Mouse (Mus musculus) small intestine, adult 2 months (tissue): ENCODE data around the gene Olfr1330. TPM values are rescaled to one million over a fixed set of nuclear protein-coding genes. Genes with fewer than 3 reads are reported as not detected.

Experiments used
- H3K27ac ChIP-seq: fragments of 200-500 bp; 2 replicates; pipeline ENCODE4 v1.5.1; 2012; ENCODE audit warnings: low read depth, low read length, control low read depth, inconsistent platforms; ENCODE audit not compliant: insufficient read depth
- H3K27me3 ChIP-seq: fragments of 200-500 bp; 2 replicates; pipeline ENCODE4 v1.6.1; 2012; ENCODE audit warnings: mild to moderate bottlenecking, moderate library complexity, low read length, inconsistent platforms; ENCODE audit not compliant: control insufficient read depth, insufficient read depth
- H3K36me3 ChIP-seq: fragments of 200-500 bp; 2 replicates; pipeline ENCODE4 v1.6.1; 2012; ENCODE audit warnings: mild to moderate bottlenecking, low read length, control low read depth, inconsistent platforms; ENCODE audit not compliant: control insufficient read depth, insufficient read depth
- H3K4me1 ChIP-seq: fragments of 200-500 bp; 2 replicates; pipeline ENCODE4 v1.6.1; 2012; ENCODE audit warnings: low read length, inconsistent platforms, mixed read lengths; ENCODE audit not compliant: control insufficient read depth, insufficient read depth, insufficient read length
- H3K4me3 ChIP-seq: fragments of 200-500 bp; 2 replicates; pipeline ENCODE4 v1.5.1; 2012; ENCODE audit warnings: low read depth, mild to moderate bottlenecking, control low read depth, inconsistent platforms, low read length, moderate library complexity
- CTCF ChIP-seq: fragments of 200-500 bp; IDR thresholded peaks from 2 replicates; pipeline ENCODE4 v1.5.1; 2012; ENCODE audit warnings: low read depth, mild to moderate bottlenecking, control low read depth, inconsistent platforms, low read length, moderate library complexity, mixed read lengths; ENCODE audit not compliant: insufficient replicate concordance, insufficient read length; ENCODE audit errors: extremely low read depth
- POLR2A ChIP-seq: fragments of 200-500 bp; IDR thresholded peaks from 2 replicates; pipeline ENCODE4 v1.6.1; 2012; ENCODE audit warnings: low read depth, mild to moderate bottlenecking, control low read depth, inconsistent platforms, low read length, moderate library complexity
- WGBS: fragments of 180-500 bp; shearing (Covaris S2); methylation state at CpG from one replicate; pipeline ENCODE4 v1.1.7; 2018; 5-methylcytosine and 5-hydroxymethylcytosine counted together
- polyA plus RNA-seq: library from polyadenylated mRNA; depleted of rRNA; stranded (reverse); fragments of >200 nt; gene quantifications from 2 replicates; pipeline ENCODE4 v1.2.3, GENCODE M21; 2012; rRNA removed

The Olfr1330 gene
- polyA plus RNA-seq, 1 experiment: not detected

GRCm38 (mm10) chr4:118938512-118938911, 50.1 kb downstream of the Olfr1330 start, which contains the start of gene Olfr1328:
Olfr1328 (minus strand) TSS chr4:118938612.
- Histone ChIP-seq H3K4me1 (no peaks in the 10 kb centered on the region), H3K27ac (no peak within 1 kb of the TSS), H3K4me3 (no peak within 1 kb of the TSS), H3K27me3 (no peaks in the 10 kb centered on the region), H3K36me3 (no peaks in the 10 kb centered on the region)
- WGBS: 59% methylated on average over 2 of the region's 2 CpGs
- TF ChIP-seq POLR2A: no peak
- TF ChIP-seq CTCF: no peak

Other genes with a start within 250 kb of the Olfr1330 start
- gene Olfr62, start 229.6 kb upstream of the Olfr1330 start, polyA plus RNA-seq: not detected in 2 replicates
- 0.24 TPM in 1 of 2 replicates, not detected in the other for gene Olfr1342, start 195.8 kb upstream of the Olfr1330 start, polyA plus RNA-seq
- not detected in 2 replicates for gene Olfr1341, start 185.1 kb upstream of the Olfr1330 start, polyA plus RNA-seq
- gene Olfr1340, start 168.5 kb upstream of the Olfr1330 start, polyA plus RNA-seq: not detected in 2 replicates
- not detected in 2 replicates for gene Olfr1339, start 156.4 kb upstream of the Olfr1330 start, polyA plus RNA-seq
- not detected in 2 replicates for gene Olfr1338, start 129.9 kb upstream of the Olfr1330 start, polyA plus RNA-seq
- gene Olfr1337, start 106.0 kb upstream of the Olfr1330 start, polyA plus RNA-seq: not detected in 2 replicates
- gene Olfr1335, start 78.7 kb upstream of the Olfr1330 start, polyA plus RNA-seq: not detected in 2 replicates
- gene Olfr1333, start 52.3 kb upstream of the Olfr1330 start, polyA plus RNA-seq: not detected in 2 replicates
- not detected in 2 replicates for gene Olfr1331, start 23.9 kb upstream of the Olfr1330 start, polyA plus RNA-seq
- gene Olfr1329, start 28.9 kb downstream of the Olfr1330 start, polyA plus RNA-seq: not detected in 2 replicates
- gene Olfr1328, start 50.0 kb downstream of the Olfr1330 start, polyA plus RNA-seq: not detected in 2 replicates
- not detected in 2 replicates for gene Lao1, start 73.0 kb downstream of the Olfr1330 start, polyA plus RNA-seq
- gene Slc2a1, start 220.1 kb downstream of the Olfr1330 start, polyA plus RNA-seq: 20.1 and 24.1 TPM in 2 replicates